10 mouse cellular contexts compared by ENCODE assay signal in genomic region chr10:80024229-80025043, GRCm38 (mm10). TPM values are rescaled to one million over a fixed set of nuclear protein-coding genes. Genes with fewer than 3 reads are reported as not detected.
DNase-seq lines count a peak whose midpoint lies in the region; ATAC-seq and TF ChIP-seq lines count a peak whose summit lies in the region.
"Had no signal": no experiment of that assay in that cellular context is flagged by ENCODE, and none has a peak within 500 bp of the region (broad histone marks: within the 10 kb centered on the region; RNA-seq: fewer than 3 reads in every experiment).

No protein-coding gene starts in this region.

- H3K4me3 ChIP-seq in heart, embryonic 16.5 days (ENCODE audit: low read length), result no peak overlapping the region
- no peak overlapping the region for H3K4me3 ChIP-seq in C2C12 (ENCODE audit: insufficient read depth, poor library complexity, severe bottlenecking)
- H3K4me3 ChIP-seq in small intestine, adult 2 months (ENCODE audit: low read depth, low read length), result peak overlapping the region; percentile 21
- H3K4me3 ChIP-seq: midbrain, embryonic 15.5 days had no signal

- 68% methylated on average over 15 of the region's 15 CpGs for WGBS in heart, embryonic 16.5 days
- WGBS in small intestine, adult 2 months, result 82% methylated on average over 15 of the region's 15 CpGs

- H3K4me1 ChIP-seq in heart, embryonic 16.5 days (ENCODE audit: control insufficient read depth, insufficient read depth, low read length), result 0 out of 2 replicates have a peak, but pooled peaks cover 2% of the 10 kb centered on the region
- H3K4me1 ChIP-seq in small intestine, adult 2 months (ENCODE audit: control insufficient read depth, insufficient read depth, insufficient read length, low read length), result peaks cover 31% of the 10 kb centered on the region
- H3K4me1 ChIP-seq: midbrain, embryonic 15.5 days had no signal

- DNase-seq in heart, postnatal 36 days, result no peak
- no peak for DNase-seq in cerebellum, adult 9-11 months
- no peak for DNase-seq in adrenal gland, adult (ENCODE audit: inconsistent age in 2 of 2, low spot score in 1 of 2)

- TF ChIP-seq POLR2A in small intestine, adult 2 months (IDR thresholded peaks at IDR 0.05; ENCODE audit: low read depth, low read length), result no peak

- no peaks in the 10 kb centered on the region for H3K79me2 ChIP-seq in C2C12 (ENCODE audit: control insufficient read depth, insufficient read depth)

- no peaks in the 10 kb centered on the region; the same call in 1 of the 2 replicates for H3K9me3 ChIP-seq in heart, embryonic 16.5 days (replicated peaks; ENCODE audit: control insufficient read depth, low read length)
- H3K9me3 ChIP-seq: midbrain, embryonic 15.5 days had no signal

- no peak for ATAC-seq in heart, embryonic 16.5 days (replicated peaks; ENCODE audit: extremely low read depth, insufficient read depth, low FRiP score)
- peak; percentile 71 for ATAC-seq in granulocyte monocyte progenitor cell, adult 5-6 weeks (replicated peaks; ENCODE audit: poor library complexity, severe bottlenecking)
- ATAC-seq in erythroid progenitor cell, adult 5-6 weeks (replicated peaks; ENCODE audit: low FRiP score, poor library complexity, severe bottlenecking), result no peak
- ATAC-seq: midbrain, embryonic 15.5 days; Patski had no signal

- H3K36me3 ChIP-seq in heart, embryonic 16.5 days (ENCODE audit: control insufficient read depth, insufficient read depth), result 0 out of 2 replicates have a peak, but pooled peaks cover 2% of the 10 kb centered on the region
- H3K36me3 ChIP-seq in C2C12 (ENCODE audit: control insufficient read depth, insufficient read depth), result no peaks in the 10 kb centered on the region
- no peaks in the 10 kb centered on the region for H3K36me3 ChIP-seq in small intestine, adult 2 months (ENCODE audit: control insufficient read depth, insufficient read depth, low read length)
- H3K36me3 ChIP-seq: midbrain, embryonic 15.5 days had no signal

- H3K27ac ChIP-seq in heart, embryonic 16.5 days (ENCODE audit: low read length), result peak overlapping the region; percentile 25
- peak overlapping the region; percentile 85 for H3K27ac ChIP-seq in small intestine, adult 2 months (ENCODE audit: insufficient read depth, low read depth, low read length)
- H3K27ac ChIP-seq: midbrain, embryonic 15.5 days had no signal

- intact Hi-C loops in heart, postnatal 36 days (cut with DNase I), result no loop called here

- H3K79me3 ChIP-seq in C2C12 (ENCODE audit: low read depth), result no peaks in the 10 kb centered on the region

- no peaks in the 10 kb centered on the region for H3K27me3 ChIP-seq in heart, embryonic 16.5 days (ENCODE audit: control insufficient read depth, insufficient read depth, low read length)
- H3K27me3 ChIP-seq in C2C12 (ENCODE audit: control insufficient read depth, insufficient read depth, insufficient read length), result no peaks in the 10 kb centered on the region
- H3K27me3 ChIP-seq in small intestine, adult 2 months (ENCODE audit: control insufficient read depth, insufficient read depth, low read length), result no peaks in the 10 kb centered on the region
- H3K27me3 ChIP-seq: Patski had no signal

- H3K4me2 ChIP-seq in heart, embryonic 16.5 days (ENCODE audit: low read depth, low read length), result no peak overlapping the region
- H3K4me2 ChIP-seq: midbrain, embryonic 15.5 days had no signal

- TF ChIP-seq CTCF in C2C12 (IDR thresholded peaks at IDR 0.05; ENCODE audit: control insufficient read depth, insufficient read depth, insufficient read length), result no peak
- TF ChIP-seq CTCF in small intestine, adult 2 months (IDR thresholded peaks at IDR 0.05; ENCODE audit: extremely low read depth, insufficient read length, insufficient replicate concordance, low read depth, low read length), result no peak

- H3ac ChIP-seq in C2C12 (ENCODE audit: control insufficient read depth, insufficient read length, low read depth), result peak overlapping the region; percentile 19

- H3K9ac ChIP-seq in heart, embryonic 16.5 days (ENCODE audit: low read length), result 0 out of 2 replicates have a peak overlapping the region, but pooled peaks have one; percentile 3
- H3K9ac ChIP-seq: midbrain, embryonic 15.5 days had no signal

TF ChIP-seq in C2C12, 6 proteins besides CTCF, POLR2A, EP300 and RAD21:
- TF ChIP-seq MAX (IDR thresholded peaks at IDR 0.05) (no peak), MYOD1 (IDR thresholded peaks at IDR 0.05; ENCODE audit: control insufficient read depth, insufficient read length, low read depth) (no peak), MYOG (IDR thresholded peaks at IDR 0.05; ENCODE audit: control insufficient read depth, extremely low read depth, insufficient read length) (no peak), FOSL1 (IDR thresholded peaks at IDR 0.05; ENCODE audit: insufficient read depth, low read length, poor library complexity, severe bottlenecking) (no peak), USF1 (IDR thresholded peaks at IDR 0.05; ENCODE audit: low read depth) (no peak), CEBPB (IDR thresholded peaks at IDR 0.05; ENCODE audit: low read depth) (no peak)

RNA-seq across cellular contexts. Expression of gene Arhgap45, which starts 8.0 kb away (rescaled TPM):
- 10.9 and 17.7 TPM in 2 replicates for polyA plus RNA-seq in heart, embryonic 16.5 days (2015; fragmentation: Nextera tagmentation; extraction: Ambion mirVana)
- 1 to 10 TPM; 4.1 to 5.9 TPM for total RNA-seq in heart, postnatal 36 days (2021)
- 1.6 TPM for polyA plus RNA-seq in C2C12 (2012; fragmentation: generic; extraction: Trizol)
- 109 and 133 TPM in 2 replicates for total RNA-seq in granulocyte monocyte progenitor cell, adult 5-6 weeks (2014; fragmentation: Nextera tagmentation)
- 110 and 120 TPM in 2 replicates for total RNA-seq in granulocyte monocyte progenitor cell, adult 5-6 weeks (2017)
- 23.2 and 36.8 TPM in 2 replicates for polyA plus RNA-seq in small intestine, adult 2 months (2012; rRNA removed)
- total RNA-seq in erythroid progenitor cell, adult 5-6 weeks (2015; ENCODE audit: low replicate concordance), result 23.4 and 23.9 TPM in 2 replicates
- total RNA-seq in erythroid progenitor cell, adult 5-6 weeks (2017; ENCODE audit: low replicate concordance), result 16.0 and 28.8 TPM in 2 replicates

RNA-seq across cellular contexts. Expression of gene Polr2e, which starts 15.2 kb away (rescaled TPM):
- 136 and 144 TPM in 2 replicates for polyA plus RNA-seq in heart, embryonic 16.5 days (2015; fragmentation: Nextera tagmentation; extraction: Ambion mirVana)
- total RNA-seq in heart, postnatal 36 days (2021), result 10 to 100 TPM; 88.5 to 96.4 TPM
- polyA plus RNA-seq in C2C12 (2012; fragmentation: generic; extraction: Trizol), result 269 TPM
- total RNA-seq in granulocyte monocyte progenitor cell, adult 5-6 weeks (2014; fragmentation: Nextera tagmentation), result 96.6 and 105 TPM in 2 replicates
- 79.7 and 86.7 TPM in 2 replicates for total RNA-seq in granulocyte monocyte progenitor cell, adult 5-6 weeks (2017)
- polyA plus RNA-seq in small intestine, adult 2 months (2012; rRNA removed), result 140 and 186 TPM in 2 replicates
- 18.4 and 20.5 TPM in 2 replicates for total RNA-seq in erythroid progenitor cell, adult 5-6 weeks (2015; ENCODE audit: low replicate concordance)
- 14.6 and 28.4 TPM in 2 replicates for total RNA-seq in erythroid progenitor cell, adult 5-6 weeks (2017; ENCODE audit: low replicate concordance)

RNA-seq across cellular contexts. Expression of gene Gpx4, which starts 22.5 kb away (rescaled TPM):
- 668 and 748 TPM in 2 replicates for polyA plus RNA-seq in heart, embryonic 16.5 days (2015; fragmentation: Nextera tagmentation; extraction: Ambion mirVana)
- 100 to 1,000 TPM; 863 to 871 TPM for total RNA-seq in heart, postnatal 36 days (2021)
- 964 TPM for polyA plus RNA-seq in C2C12 (2012; fragmentation: generic; extraction: Trizol)
- total RNA-seq in granulocyte monocyte progenitor cell, adult 5-6 weeks (2014; fragmentation: Nextera tagmentation), result 278 and 280 TPM in 2 replicates
- 397 and 420 TPM in 2 replicates for total RNA-seq in granulocyte monocyte progenitor cell, adult 5-6 weeks (2017)
- polyA plus RNA-seq in small intestine, adult 2 months (2012; rRNA removed), result 388 and 646 TPM in 2 replicates
- 371 and 490 TPM in 2 replicates for total RNA-seq in erythroid progenitor cell, adult 5-6 weeks (2015; ENCODE audit: low replicate concordance)
- 239 and 372 TPM in 2 replicates for total RNA-seq in erythroid progenitor cell, adult 5-6 weeks (2017; ENCODE audit: low replicate concordance)

RNA-seq across cellular contexts. Expression of gene Abca7, which starts 28.1 kb away (rescaled TPM):
- polyA plus RNA-seq in heart, embryonic 16.5 days (2015; fragmentation: Nextera tagmentation; extraction: Ambion mirVana), result 3.2 TPM in 2 replicates
- total RNA-seq in heart, postnatal 36 days (2021), result 1 to 10 TPM; 7.7 to 7.9 TPM
- 10.7 TPM for polyA plus RNA-seq in C2C12 (2012; fragmentation: generic; extraction: Trizol)
- 23.0 and 28.8 TPM in 2 replicates for total RNA-seq in granulocyte monocyte progenitor cell, adult 5-6 weeks (2014; fragmentation: Nextera tagmentation)
- 14.7 and 16.0 TPM in 2 replicates for total RNA-seq in granulocyte monocyte progenitor cell, adult 5-6 weeks (2017)
- 18.1 and 33.4 TPM in 2 replicates for polyA plus RNA-seq in small intestine, adult 2 months (2012; rRNA removed)
- total RNA-seq in erythroid progenitor cell, adult 5-6 weeks (2015; ENCODE audit: low replicate concordance), result 44.0 and 58.4 TPM in 2 replicates
- total RNA-seq in erythroid progenitor cell, adult 5-6 weeks (2017; ENCODE audit: low replicate concordance), result 58.6 and 71.8 TPM in 2 replicates

RNA-seq across cellular contexts. Expression of gene Cnn2, which starts 36.1 kb away (rescaled TPM):
- polyA plus RNA-seq in heart, embryonic 16.5 days (2015; fragmentation: Nextera tagmentation; extraction: Ambion mirVana), result 218 and 255 TPM in 2 replicates
- 10 to 100 TPM; 29.9 to 30.6 TPM for total RNA-seq in heart, postnatal 36 days (2021)
- polyA plus RNA-seq in C2C12 (2012; fragmentation: generic; extraction: Trizol), result 437 TPM
- 50.6 and 57.5 TPM in 2 replicates for total RNA-seq in granulocyte monocyte progenitor cell, adult 5-6 weeks (2014; fragmentation: Nextera tagmentation)
- total RNA-seq in granulocyte monocyte progenitor cell, adult 5-6 weeks (2017), result 72.7 and 89.8 TPM in 2 replicates
- 49.9 and 72.8 TPM in 2 replicates for polyA plus RNA-seq in small intestine, adult 2 months (2012; rRNA removed)
- 20.1 and 39.6 TPM in 2 replicates for total RNA-seq in erythroid progenitor cell, adult 5-6 weeks (2015; ENCODE audit: low replicate concordance)
- total RNA-seq in erythroid progenitor cell, adult 5-6 weeks (2017; ENCODE audit: low replicate concordance), result 18.2 and 26.3 TPM in 2 replicates
